11 mouse cellular contexts compared by ENCODE assay signal in genomic region chr7:144627606-144628333, GRCm38 (mm10). TPM values are rescaled to one million over a fixed set of nuclear protein-coding genes. Genes with fewer than 3 reads are reported as not detected.
DNase-seq lines count a peak whose midpoint lies in the region; ATAC-seq and TF ChIP-seq lines count a peak whose summit lies in the region.
"Had no signal": no experiment of that assay in that cellular context is flagged by ENCODE, and none has a peak within 500 bp of the region (broad histone marks: within the 10 kb centered on the region; RNA-seq: fewer than 3 reads in every experiment).

No protein-coding gene starts in this region.

- WGBS in embryonic facial prominence, embryonic 10.5 days: 16% methylated on average over 13 of the region's 13 CpGs
- 14% methylated on average over 13 of the region's 13 CpGs for WGBS in hindbrain, embryonic 10.5 days
- 9% methylated on average over 13 of the region's 13 CpGs for WGBS in midbrain, embryonic 15.5 days

- H3K4me1 ChIP-seq in E14TG2a.4 (replicated peaks; ENCODE audit: low read depth, low read length): peaks cover 63% of the 10 kb centered on the region
- peaks cover 51% of the 10 kb centered on the region for H3K4me1 ChIP-seq in embryonic facial prominence, embryonic 10.5 days
- peaks cover 65% of the 10 kb centered on the region for H3K4me1 ChIP-seq in hindbrain, embryonic 10.5 days (replicated peaks)
- H3K4me1 ChIP-seq in midbrain, embryonic 15.5 days: peaks cover 30% of the 10 kb centered on the region

- peak overlapping the region; percentile 73 for H3K27ac ChIP-seq in embryonic facial prominence, embryonic 10.5 days (replicated peaks)
- H3K27ac ChIP-seq in hindbrain, embryonic 10.5 days: peak overlapping the region; percentile 90
- peak overlapping the region; percentile 65 for H3K27ac ChIP-seq in midbrain, embryonic 15.5 days
- H3K27ac ChIP-seq: kidney, embryonic 15.5 days; liver, embryonic 14.5 days had no signal

- TF ChIP-seq CTCF in E14TG2a.4 (conservative IDR thresholded peaks at IDR 0.05; ENCODE audit: low read length): no peak

- H3K27me3 ChIP-seq in E14TG2a.4 (ENCODE audit: insufficient read depth, low read length): peaks cover 45% of the 10 kb centered on the region
- peaks cover 78% of the 10 kb centered on the region for H3K27me3 ChIP-seq in embryonic facial prominence, embryonic 10.5 days (replicated peaks; ENCODE audit: low read depth, poor library complexity, severe bottlenecking)
- peaks cover 73% of the 10 kb centered on the region for H3K27me3 ChIP-seq in hindbrain, embryonic 10.5 days (ENCODE audit: insufficient read depth, poor library complexity, severe bottlenecking)
- H3K27me3 ChIP-seq in midbrain, embryonic 15.5 days (replicated peaks): peaks cover 13% of the 10 kb centered on the region
- H3K27me3 ChIP-seq: kidney, embryonic 15.5 days had no signal

- peaks cover 3% of the 10 kb centered on the region; the same call in 1 of the 2 replicates for H3K9me3 ChIP-seq in E14TG2a.4 (ENCODE audit: low read length)
- no peaks in the 10 kb centered on the region; the same call in 1 of the 2 replicates for H3K9me3 ChIP-seq in embryonic facial prominence, embryonic 10.5 days
- H3K9me3 ChIP-seq in hindbrain, embryonic 10.5 days: no peaks in the 10 kb centered on the region
- no peaks in the 10 kb centered on the region for H3K9me3 ChIP-seq in midbrain, embryonic 15.5 days
- H3K9me3 ChIP-seq: kidney, embryonic 15.5 days had no signal

- peak; percentile 25 for DNase-seq in embryonic facial prominence, embryonic 10.5 days (ENCODE audit: low spot score)
- peak; percentile 61 for DNase-seq in hindbrain, embryonic 10.5 days (ENCODE audit: low spot score)
- DNase-seq in adrenal gland, postnatal 36 days: no peak
- no peak for DNase-seq in thymus, postnatal 0 days (ENCODE audit: low spot score)
- DNase-seq in spleen, adult 12 weeks (ENCODE audit: low spot score): no peak
- no peak for DNase-seq in cerebellum, adult 9-10 months
- DNase-seq: gastrocnemius, postnatal 10 days had no signal

- ATAC-seq in midbrain, embryonic 15.5 days (replicated peaks): peak; percentile 84

- peak overlapping the region; percentile 8; the same call in 1 of the 2 replicates for H3K4me3 ChIP-seq in E14TG2a.4 (replicated peaks; ENCODE audit: low read length)
- no peak overlapping the region for H3K4me3 ChIP-seq in embryonic facial prominence, embryonic 10.5 days
- H3K4me3 ChIP-seq in hindbrain, embryonic 10.5 days: peak overlapping the region; percentile 20; the same call in 1 of the 2 replicates
- H3K4me3 ChIP-seq in midbrain, embryonic 15.5 days: no peak overlapping the region
- H3K4me3 ChIP-seq: kidney, embryonic 15.5 days had no signal

- H3K36me3 ChIP-seq in E14TG2a.4 (ENCODE audit: insufficient read depth, low read length): no peaks in the 10 kb centered on the region
- peaks cover 8% of the 10 kb centered on the region for H3K36me3 ChIP-seq in embryonic facial prominence, embryonic 10.5 days (replicated peaks)
- H3K36me3 ChIP-seq in hindbrain, embryonic 10.5 days: peaks cover 20% of the 10 kb centered on the region; the same call in 1 of the 2 replicates
- no peaks in the 10 kb centered on the region for H3K36me3 ChIP-seq in midbrain, embryonic 15.5 days (replicated peaks)

- H3K4me2 ChIP-seq in midbrain, embryonic 15.5 days: no peak overlapping the region
- H3K4me2 ChIP-seq: kidney, embryonic 15.5 days had no signal

- H3K9ac ChIP-seq in midbrain, embryonic 15.5 days: no peak overlapping the region
- H3K9ac ChIP-seq: kidney, embryonic 15.5 days; liver, embryonic 14.5 days had no signal

RNA-seq across cellular contexts. Expression of gene Fadd, which starts 45.5 kb away (rescaled TPM):
- 10.7 and 12.0 TPM in 2 replicates for polyA plus RNA-seq in embryonic facial prominence, embryonic 10.5 days (2016; fragmentation: Nextera tagmentation; extraction: Ambion mirVana)
- 10.1 TPM in 2 replicates for polyA plus RNA-seq in hindbrain, embryonic 10.5 days (2016; fragmentation: Nextera tagmentation; extraction: Ambion mirVana)
- polyA plus RNA-seq in midbrain, embryonic 15.5 days (2015; fragmentation: Nextera tagmentation; extraction: Ambion mirVana): 5.1 and 5.4 TPM in 2 replicates
- total RNA-seq in adrenal gland, postnatal 36 days (2021): 10 to 100 TPM in 1 of 2 experiments, 1 to 10 TPM in 1; 8.9 to 12.9 TPM
- polyA plus RNA-seq in thymus, postnatal 0 days (2015; fragmentation: Nextera tagmentation; extraction: Ambion mirVana): 8.3 and 10.0 TPM in 2 replicates

Comparison
In these comparisons a context has a peak if more than half of its experiments do, and no peak if none do; other contexts are left out.
1. H3K4me3 ChIP-seq: peak in E14TG2a.4 (single experiment) and hindbrain, embryonic 10.5 days (single experiment); none in embryonic facial prominence, embryonic 10.5 days (single experiment) and midbrain, embryonic 15.5 days (single experiment).
2. DNase-seq: peak in embryonic facial prominence, embryonic 10.5 days (single experiment) and hindbrain, embryonic 10.5 days (single experiment); none in adrenal gland, postnatal 36 days (0 of 2), thymus, postnatal 0 days (single experiment), spleen, adult 12 weeks (single experiment) and cerebellum, adult 9-10 months (single experiment).
3. Peak in every context shown above with its lines, with median percentiles within 50 percentile points of each other: H3K27ac ChIP-seq.